Mouse (Mus musculus): ENCODE data around the gene Pramel5. TPM values are rescaled to one million over a fixed set of nuclear protein-coding genes. Genes with fewer than 3 reads are reported as not detected.
"Not testable (repeated sequence)": the region's sequence is repeated elsewhere in the genome, so short reads cannot be mapped to it uniquely, and the experiment has no call there.

Gene Pramel5
- total RNA-seq (2017): not detected in 2 replicates

DNA sequence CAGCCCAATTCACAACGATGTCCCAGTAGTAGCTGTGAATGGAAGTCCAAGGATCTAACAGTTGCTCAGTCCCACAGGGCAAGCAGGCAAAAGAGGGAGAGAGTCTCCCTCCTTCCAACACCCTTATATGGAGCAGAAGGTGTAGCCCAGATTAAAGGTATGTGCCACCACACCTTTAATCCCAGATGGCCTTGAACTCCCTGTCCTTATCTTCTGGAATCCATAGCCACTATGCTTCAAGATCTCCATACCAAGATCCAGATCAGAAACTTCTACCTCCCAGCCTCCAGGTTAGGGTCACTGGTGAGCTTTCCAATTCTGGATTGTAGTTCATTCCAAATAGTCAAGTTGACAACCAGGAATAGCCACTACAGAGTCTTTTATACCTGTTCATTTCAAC is at the start of gene Pramel5:
Gene Pramel5, minus strand, starts transcription at position 101 of the 400 bp plus-strand sequence.
- not testable (repeated sequence) for ATAC-seq (replicated peaks; ENCODE audit: low read depth, poor library complexity, severe bottlenecking)

DNA sequence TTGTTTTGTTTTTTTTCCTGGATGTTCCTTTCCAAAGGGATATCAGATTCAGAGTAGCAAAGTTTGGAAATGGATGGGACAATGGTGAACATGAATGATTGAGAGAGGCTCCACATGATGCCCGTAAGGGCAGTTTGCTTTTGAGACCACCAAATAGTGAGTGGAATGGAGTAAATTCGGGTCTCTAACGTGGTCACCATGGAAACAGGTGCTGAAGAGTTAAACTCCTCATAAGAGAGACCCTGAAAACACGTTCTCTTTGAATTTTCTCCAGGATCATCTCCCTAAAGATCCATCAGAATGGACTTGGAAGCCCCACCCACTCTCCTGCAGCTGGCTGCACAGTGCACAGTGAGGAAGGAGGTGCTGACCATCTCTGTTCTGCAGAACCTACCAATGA is 49.7 kb upstream of the Pramel5 start, which contains the start of gene Gm13128:
Gene Gm13128, plus strand, starts transcription at position 301 of the 400 bp plus-strand sequence.
- not testable (repeated sequence) for ATAC-seq (replicated peaks; ENCODE audit: low read depth, poor library complexity, severe bottlenecking)

DNA sequence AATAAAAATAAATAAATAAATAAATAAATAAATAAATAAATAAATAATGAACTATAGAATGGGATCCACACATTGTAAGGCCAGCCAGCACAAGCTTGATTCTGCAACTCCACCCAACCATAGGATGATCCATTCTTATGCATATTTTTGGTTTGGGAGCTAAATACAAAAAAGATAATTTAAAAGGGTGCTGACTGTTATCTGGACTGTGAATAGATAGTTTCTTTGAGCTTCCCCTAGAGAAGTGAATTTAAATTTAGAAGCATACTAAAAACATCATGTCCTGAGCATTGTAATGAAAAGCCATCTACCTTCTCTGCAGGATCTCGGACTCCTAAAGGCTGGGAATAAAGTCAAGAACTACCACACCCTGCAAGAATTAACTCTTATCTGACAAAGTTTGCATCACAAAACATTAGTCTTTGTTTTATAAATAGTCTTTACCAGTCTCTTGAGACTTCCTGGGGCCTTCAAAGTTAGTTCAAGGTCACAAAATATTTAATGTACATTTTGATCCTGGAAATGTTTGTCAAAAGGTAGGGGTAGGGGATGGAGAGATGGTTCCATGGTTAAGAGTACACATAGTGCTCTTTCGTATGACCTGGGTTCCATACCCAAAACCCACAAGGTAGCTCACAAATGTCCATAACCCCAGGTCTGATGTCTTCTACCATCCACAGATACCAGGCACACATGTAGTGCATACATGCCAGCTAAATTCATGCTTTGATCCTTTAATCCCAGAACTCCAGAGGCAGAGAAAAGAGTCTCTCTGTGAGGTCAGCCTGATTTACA is 32.6 kb upstream of the Pramel5 start:
- not testable (repeated sequence) for ATAC-seq (replicated peaks; ENCODE audit: low read depth, poor library complexity, severe bottlenecking)

DNA sequence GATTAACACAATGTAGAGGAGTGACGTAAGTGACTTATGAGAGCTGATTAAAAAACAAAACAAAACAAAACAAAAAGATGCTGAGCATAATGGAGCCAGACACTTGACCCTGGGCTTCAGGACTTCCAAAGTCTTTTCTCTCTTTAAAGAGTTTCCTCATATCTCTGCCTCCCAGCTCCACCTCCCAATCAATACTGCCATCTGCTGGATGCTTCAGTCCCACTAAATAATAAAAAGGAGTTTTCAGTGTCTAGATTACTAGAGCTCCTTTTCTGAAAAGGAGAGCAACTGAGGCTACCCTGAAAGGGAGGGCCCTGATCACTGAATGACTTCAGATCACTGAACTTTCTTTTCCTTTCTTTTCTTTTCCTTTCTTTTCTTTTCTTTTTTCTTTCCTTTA is 19.1 kb upstream of the Pramel5 start:
- ATAC-seq (replicated peaks; ENCODE audit: low read depth, poor library complexity, severe bottlenecking): peak; percentile 69

DNA sequence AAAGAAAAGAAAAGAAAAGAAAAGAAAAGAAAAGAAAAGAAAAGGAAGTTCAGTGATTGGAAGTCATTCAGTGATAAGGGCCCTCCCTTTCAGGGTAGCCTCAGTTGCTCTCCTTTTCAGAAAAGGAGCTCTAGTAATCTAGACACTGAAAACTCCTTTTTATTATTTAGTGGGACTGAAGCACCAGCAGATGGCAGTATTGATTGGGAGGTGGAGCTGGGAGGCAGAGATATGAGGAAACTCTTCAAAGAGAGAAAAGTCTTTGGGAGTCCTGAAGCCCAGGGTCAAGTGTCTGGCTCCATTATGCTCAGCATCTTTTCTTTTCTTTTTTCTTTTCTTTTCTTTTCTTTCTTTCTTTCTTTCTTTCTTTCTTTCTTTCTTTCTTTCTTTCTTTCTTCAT is 25.5 kb downstream of the Pramel5 start:
- ATAC-seq (replicated peaks; ENCODE audit: low read depth, poor library complexity, severe bottlenecking): 0 out of 2 replicates have a peak, but pooled peaks have one; percentile 56

Other genes with a start within 250 kb of the Pramel5 start
- not detected in 2 replicates for gene Pramel4, start 221.4 kb downstream of the Pramel5 start, total RNA-seq (2017)
- not detected in 2 replicates for gene Gm13102, start 174.0 kb downstream of the Pramel5 start, total RNA-seq (2017)
- gene Oog3, start 117.8 kb downstream of the Pramel5 start, total RNA-seq (2017): not detected in 2 replicates
- not detected in 2 replicates for gene Oog2, start 89.8 kb downstream of the Pramel5 start, total RNA-seq (2017)
- not detected in 2 replicates for gene C87977, start 67.2 kb downstream of the Pramel5 start, total RNA-seq (2017)
- not detected in 2 replicates for gene Gm13128, start 49.8 kb upstream of the Pramel5 start, total RNA-seq (2017)
- not detected in 2 replicates for gene Gm13119, start 77.5 kb upstream of the Pramel5 start, total RNA-seq (2017)
- gene Pramef20, start 97.4 kb upstream of the Pramel5 start, total RNA-seq (2017): not detected in 2 replicates
- gene Pramef12, start 128.0 kb upstream of the Pramel5 start, total RNA-seq (2017): not detected in 2 replicates
- gene 1700012P22Rik, start 158.3 kb upstream of the Pramel5 start, total RNA-seq (2017): not detected in 2 replicates
- gene Gm9944, start 172.8 kb upstream of the Pramel5 start, total RNA-seq (2017): not detected in 2 replicates
- not detected in 2 replicates for gene Aadacl3, start 183.3 kb upstream of the Pramel5 start, total RNA-seq (2017)
- not detected in 2 replicates for gene 9430007A20Rik, start 239.3 kb upstream of the Pramel5 start, total RNA-seq (2017)